Mouse (Mus musculus) lung, postnatal 0 days (tissue): ENCODE results near the gene Fam131a.

Source experiments
- CTCF ChIP-seq: IDR thresholded peaks from 2 replicates; pipeline ENCODE4 v1.5.1; 2016; ENCODE audit warnings: antibody characterized with exemption, mild to moderate bottlenecking
- EP300 ChIP-seq: IDR thresholded peaks from 2 replicates; pipeline ENCODE4 v1.6.1; 2016; ENCODE audit warnings: antibody characterized with exemption, mild to moderate bottlenecking, control low read depth

DNA sequence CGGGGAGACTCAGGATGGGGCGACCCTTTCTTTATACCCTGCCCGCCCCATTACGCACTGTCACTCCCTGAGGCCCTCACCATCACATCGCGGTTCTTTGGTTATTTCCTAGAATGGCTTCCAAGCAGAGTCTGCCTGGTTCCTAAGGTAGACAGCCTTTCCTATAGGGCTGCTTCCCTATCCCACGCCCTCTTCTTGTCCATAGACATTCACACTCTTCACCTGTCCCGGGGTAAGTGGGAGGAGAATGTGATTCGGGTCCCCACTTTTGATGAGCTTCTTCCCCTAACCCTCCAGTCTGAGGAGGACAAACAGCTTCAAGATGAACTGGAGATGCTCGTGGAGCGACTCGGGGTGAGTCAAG lies 41.1 kb upstream of the Fam131a start:
- TF ChIP-seq CTCF (no peak), EP300 (no peak)
